Mouse (Mus musculus): Measurements from ENCODE around the gene Sox4.

Sox4 gene

GRCm38 (mm10) chr13:28953581-28953991 lies at the start of gene Sox4:
Gene Sox4, minus strand, starts transcription at chr13:28953713.
- peak; percentile 100 for DNase-seq (ENCODE audit: inconsistent ontology term)

GRCm38 (mm10) chr13:28991899-28992664 lies 38.6 kb upstream of the Sox4 start:
- no peak for DNase-seq (ENCODE audit: inconsistent ontology term)

- DNase-seq (ENCODE audit: inconsistent ontology term), result peak; percentile 20
Observed at GRCm38 (mm10) chr13:28988751-28989703, 35.5 kb upstream of the Sox4 start.

GRCm38 (mm10) chr13:28980681-28981080 lies 27.2 kb upstream of the Sox4 start:
- peak; percentile 30 for DNase-seq (ENCODE audit: inconsistent ontology term)

- DNase-seq (ENCODE audit: inconsistent ontology term), result no peak
Observed at GRCm38 (mm10) chr13:28975011-28975410, 21.5 kb upstream of the Sox4 start.

GRCm38 (mm10) chr13:28974597-28974996 lies 21.1 kb upstream of the Sox4 start:
- no peak for DNase-seq (ENCODE audit: inconsistent ontology term)

GRCm38 (mm10) chr13:28960916-28961315 lies 7.4 kb upstream of the Sox4 start:
- DNase-seq (ENCODE audit: inconsistent ontology term), result no peak

GRCm38 (mm10) chr13:28959458-28959978 lies 6.0 kb upstream of the Sox4 start:
- DNase-seq (ENCODE audit: inconsistent ontology term), result peak; percentile 87

GRCm38 (mm10) chr13:28959068-28959440 lies 5.5 kb upstream of the Sox4 start:
- no peak for DNase-seq (ENCODE audit: inconsistent ontology term)

- DNase-seq (ENCODE audit: inconsistent ontology term), result peak; percentile 91
Observed at GRCm38 (mm10) chr13:28958211-28959067, 4.9 kb upstream of the Sox4 start.

GRCm38 (mm10) chr13:28957765-28958164 lies 4.3 kb upstream of the Sox4 start:
- peak; percentile 94 for DNase-seq (ENCODE audit: inconsistent ontology term)

- no peak for DNase-seq (ENCODE audit: inconsistent ontology term)
Observed at GRCm38 (mm10) chr13:28952576-28953571, 639 bp downstream of the Sox4 start.

GRCm38 (mm10) chr13:28951691-28952575 lies 1.6 kb downstream of the Sox4 start:
- DNase-seq (ENCODE audit: inconsistent ontology term), result peak; percentile 66

GRCm38 (mm10) chr13:28950623-28951491 lies 2.7 kb downstream of the Sox4 start:
- peak; percentile 81 for DNase-seq (ENCODE audit: inconsistent ontology term)

- DNase-seq (ENCODE audit: inconsistent ontology term), result no peak
Observed at GRCm38 (mm10) chr13:28950266-28950622, 3.3 kb downstream of the Sox4 start.

GRCm38 (mm10) chr13:28949279-28949915 lies 4.1 kb downstream of the Sox4 start:
- peak; percentile 33 for DNase-seq (ENCODE audit: inconsistent ontology term)

GRCm38 (mm10) chr13:28948541-28948940 lies 5.0 kb downstream of the Sox4 start:
- peak; percentile 72 for DNase-seq (ENCODE audit: inconsistent ontology term)

Data from Muller cell, postnatal 12 days (primary cell).